Mouse (Mus musculus): ENCODE measurements around the gene Nsmf. TPM values are rescaled to one million over a fixed set of nuclear protein-coding genes. Genes with fewer than 3 reads are reported as not detected.

The Nsmf gene
- polyA plus RNA-seq, 1 experiment = 50.4 TPM

GRCm38 (mm10) chr2:25040089-25040488 lies 14.1 kb upstream of the Nsmf start:
- Histone ChIP-seq H3K27ac (ENCODE audit: control insufficient read depth, insufficient read depth, low read length) (no peak overlapping the region), H3K4me3 (ENCODE audit: control insufficient read depth, insufficient read depth, low read length) (no peak overlapping the region), H3K27me3 (ENCODE audit: control insufficient read depth, insufficient read depth, low read length) (no peaks in the 10 kb centered on the region), H3K36me3 (ENCODE audit: control insufficient read depth, insufficient read depth, low read length) (peaks cover 11% of the 10 kb centered on the region), H3K4me1 (replicated peaks; ENCODE audit: control insufficient read depth, insufficient read depth, low read length) (no peaks in the 10 kb centered on the region)
- WGBS = 96% methylated on average over 5 of the region's 5 CpGs
- TF ChIP-seq CTCF (IDR thresholded peaks at IDR 0.05; ENCODE audit: borderline replicate concordance, control insufficient read depth, extremely low read depth, insufficient read depth, low read length, poor library complexity) (no peak), POLR2A (IDR thresholded peaks at IDR 0.05; ENCODE audit: control insufficient read depth, extremely low read depth, insufficient read depth, low read length, poor library complexity) (no peak)
- no peak for DNase-seq

GRCm38 (mm10) chr2:25050921-25051320 lies 3.2 kb upstream of the Nsmf start:
- no peak for TF ChIP-seq POLR2A (IDR thresholded peaks at IDR 0.05; ENCODE audit: control insufficient read depth, extremely low read depth, insufficient read depth, low read length, poor library complexity)
- no peak for TF ChIP-seq CTCF (IDR thresholded peaks at IDR 0.05; ENCODE audit: borderline replicate concordance, control insufficient read depth, extremely low read depth, insufficient read depth, low read length, poor library complexity)
- H3K4me1 ChIP-seq (replicated peaks; ENCODE audit: control insufficient read depth, insufficient read depth, low read length) = peaks cover 7% of the 10 kb centered on the region
- WGBS = 96% methylated on average over 7 of the region's 7 CpGs
- no peak for DNase-seq
- no peaks in the 10 kb centered on the region for H3K27me3 ChIP-seq (ENCODE audit: control insufficient read depth, insufficient read depth, low read length)
- no peak overlapping the region for H3K27ac ChIP-seq (ENCODE audit: control insufficient read depth, insufficient read depth, low read length)
- no peaks in the 10 kb centered on the region for H3K36me3 ChIP-seq (ENCODE audit: control insufficient read depth, insufficient read depth, low read length)
- no peak overlapping the region for H3K4me3 ChIP-seq (ENCODE audit: control insufficient read depth, insufficient read depth, low read length)

DNA sequence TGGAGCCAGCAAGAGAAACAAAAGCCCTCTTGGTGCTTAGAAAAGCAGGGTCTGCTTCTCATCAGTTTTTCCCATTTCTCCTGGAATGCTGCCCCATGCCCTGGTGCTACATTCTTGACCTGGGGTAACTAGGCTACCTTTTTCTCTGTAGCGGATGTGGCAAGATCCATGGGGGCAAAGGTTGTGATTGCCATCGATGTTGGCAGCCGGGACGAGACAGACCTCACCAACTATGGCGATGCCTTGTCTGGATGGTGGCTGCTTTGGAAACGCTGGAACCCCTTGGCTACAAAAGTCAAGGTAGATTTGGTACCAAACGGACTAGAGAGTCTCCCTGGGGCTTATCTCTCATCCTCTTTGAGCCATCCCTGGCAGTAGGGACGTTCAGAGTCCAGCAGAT lies 2.7 kb upstream of the Nsmf start:
- Histone ChIP-seq H3K36me3 (ENCODE audit: control insufficient read depth, insufficient read depth, low read length) (no peaks in the 10 kb centered on the region), H3K4me3 (ENCODE audit: control insufficient read depth, insufficient read depth, low read length) (no peak overlapping the region), H3K27ac (ENCODE audit: control insufficient read depth, insufficient read depth, low read length) (no peak overlapping the region), H3K4me1 (replicated peaks; ENCODE audit: control insufficient read depth, insufficient read depth, low read length) (peaks cover 7% of the 10 kb centered on the region), H3K27me3 (ENCODE audit: control insufficient read depth, insufficient read depth, low read length) (no peaks in the 10 kb centered on the region)
- DNase-seq = no peak
- 95% methylated on average over 8 of the region's 8 CpGs for WGBS
- no peak for TF ChIP-seq CTCF (IDR thresholded peaks at IDR 0.05; ENCODE audit: borderline replicate concordance, control insufficient read depth, extremely low read depth, insufficient read depth, low read length, poor library complexity)
- no peak for TF ChIP-seq POLR2A (IDR thresholded peaks at IDR 0.05; ENCODE audit: control insufficient read depth, extremely low read depth, insufficient read depth, low read length, poor library complexity)

DNA sequence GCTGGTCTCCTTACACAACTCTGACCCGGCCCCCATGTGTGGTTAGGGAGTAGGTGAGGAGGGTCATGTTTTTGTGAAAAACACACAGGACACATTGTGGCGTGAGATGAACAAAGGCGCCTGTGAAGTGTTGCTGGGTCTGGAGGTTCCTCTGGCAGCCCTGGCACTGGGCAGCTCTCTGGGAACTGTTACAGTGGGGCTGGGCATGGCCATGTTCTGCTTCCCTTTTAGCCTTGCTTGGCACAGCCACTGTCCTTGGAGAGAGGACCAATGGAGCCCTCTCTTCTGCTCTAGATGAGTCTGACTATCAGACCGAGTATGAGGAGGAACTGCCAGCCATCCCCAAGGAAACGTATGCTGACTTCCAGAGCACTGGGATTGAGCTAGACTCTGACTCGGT lies 1.1 kb upstream of the Nsmf start:
- no peak for TF ChIP-seq CTCF (IDR thresholded peaks at IDR 0.05; ENCODE audit: borderline replicate concordance, control insufficient read depth, extremely low read depth, insufficient read depth, low read length, poor library complexity)
- TF ChIP-seq POLR2A (IDR thresholded peaks at IDR 0.05; ENCODE audit: control insufficient read depth, extremely low read depth, insufficient read depth, low read length, poor library complexity) = no peak
- WGBS = over 99% methylated on average over 6 of the region's 6 CpGs
- Histone ChIP-seq H3K27ac (ENCODE audit: control insufficient read depth, insufficient read depth, low read length) (no peak overlapping the region), H3K36me3 (ENCODE audit: control insufficient read depth, insufficient read depth, low read length) (no peaks in the 10 kb centered on the region), H3K4me3 (ENCODE audit: control insufficient read depth, insufficient read depth, low read length) (no peak overlapping the region), H3K27me3 (ENCODE audit: control insufficient read depth, insufficient read depth, low read length) (no peaks in the 10 kb centered on the region), H3K4me1 (replicated peaks; ENCODE audit: control insufficient read depth, insufficient read depth, low read length) (peaks cover 7% of the 10 kb centered on the region)
- no peak for DNase-seq

- no peak overlapping the region; the same call in 1 of the 2 replicates for H3K4me3 ChIP-seq (ENCODE audit: control insufficient read depth, insufficient read depth, low read length)
- H3K27ac ChIP-seq (ENCODE audit: control insufficient read depth, insufficient read depth, low read length) = no peak overlapping the region
- H3K4me1 ChIP-seq (replicated peaks; ENCODE audit: control insufficient read depth, insufficient read depth, low read length) = peaks cover 7% of the 10 kb centered on the region
- 78% methylated on average over 2 of the region's 2 CpGs for WGBS
- no peak for DNase-seq
- no peaks in the 10 kb centered on the region for H3K27me3 ChIP-seq (ENCODE audit: control insufficient read depth, insufficient read depth, low read length)
- H3K36me3 ChIP-seq (ENCODE audit: control insufficient read depth, insufficient read depth, low read length) = no peaks in the 10 kb centered on the region
- no peak for TF ChIP-seq POLR2A (IDR thresholded peaks at IDR 0.05; ENCODE audit: control insufficient read depth, extremely low read depth, insufficient read depth, low read length, poor library complexity)
- TF ChIP-seq CTCF (IDR thresholded peaks at IDR 0.05; ENCODE audit: borderline replicate concordance, control insufficient read depth, extremely low read depth, insufficient read depth, low read length, poor library complexity) = no peak
These were observed 882 bp downstream of the Nsmf start for GRCm38 (mm10) chr2:25055068-25055405.

- DNase-seq = no peak
- no peak for TF ChIP-seq CTCF (IDR thresholded peaks at IDR 0.05; ENCODE audit: borderline replicate concordance, control insufficient read depth, extremely low read depth, insufficient read depth, low read length, poor library complexity)
- TF ChIP-seq POLR2A (IDR thresholded peaks at IDR 0.05; ENCODE audit: control insufficient read depth, extremely low read depth, insufficient read depth, low read length, poor library complexity) = no peak
- 94% methylated on average over 21 of the region's 21 CpGs for WGBS
- Histone ChIP-seq H3K4me3 (ENCODE audit: control insufficient read depth, insufficient read depth, low read length) (no peak overlapping the region), H3K36me3 (ENCODE audit: control insufficient read depth, insufficient read depth, low read length) (no peaks in the 10 kb centered on the region), H3K27ac (ENCODE audit: control insufficient read depth, insufficient read depth, low read length) (no peak overlapping the region), H3K27me3 (ENCODE audit: control insufficient read depth, insufficient read depth, low read length) (no peaks in the 10 kb centered on the region), H3K4me1 (replicated peaks; ENCODE audit: control insufficient read depth, insufficient read depth, low read length) (peaks cover 7% of the 10 kb centered on the region)
These were observed 1.4 kb downstream of the Nsmf start for GRCm38 (mm10) chr2:25055409-25056155.

GRCm38 (mm10) chr2:25058926-25059325 lies 4.8 kb downstream of the Nsmf start:
- Histone ChIP-seq H3K4me1 (replicated peaks; ENCODE audit: control insufficient read depth, insufficient read depth, low read length) (peaks cover 7% of the 10 kb centered on the region), H3K4me3 (ENCODE audit: control insufficient read depth, insufficient read depth, low read length) (no peak overlapping the region), H3K27me3 (ENCODE audit: control insufficient read depth, insufficient read depth, low read length) (no peaks in the 10 kb centered on the region), H3K36me3 (ENCODE audit: control insufficient read depth, insufficient read depth, low read length) (no peaks in the 10 kb centered on the region), H3K27ac (ENCODE audit: control insufficient read depth, insufficient read depth, low read length) (no peak overlapping the region)
- no peak for DNase-seq
- no peak for TF ChIP-seq CTCF (IDR thresholded peaks at IDR 0.05; ENCODE audit: borderline replicate concordance, control insufficient read depth, extremely low read depth, insufficient read depth, low read length, poor library complexity)
- no peak for TF ChIP-seq POLR2A (IDR thresholded peaks at IDR 0.05; ENCODE audit: control insufficient read depth, extremely low read depth, insufficient read depth, low read length, poor library complexity)
- WGBS = 94% methylated on average over 7 of the region's 7 CpGs

All from thymus, adult 2 months (tissue).